Mouse (Mus musculus) monocyte, adult 2 months (primary cell): ENCODE measurements around the gene Fam180a.
"Not testable (repeated sequence)": the region's sequence is repeated elsewhere in the genome, so short reads cannot be mapped to it uniquely, and the experiment has no call there.

Experiments
- DNase-seq, 2 experiments: peaks; one replicate each; pipeline ENCODE4 v3.0.0; 2022; ENCODE audit warnings: low spot score in 2 of 2, low read depth in 1 of 2

Gene Fam180a

GRCm38 (mm10) chr6:35326111-35326515, at the start of gene Fam180a:
Fam180a (minus strand) TSS chr6:35326141.
- DNase-seq, result no peak

GRCm38 (mm10) chr6:35374052-35374451, 48.1 kb upstream of the Fam180a start:
- no peak for DNase-seq

- no peak for DNase-seq
Measured at GRCm38 (mm10) chr6:35370356-35370755, 44.4 kb upstream of the Fam180a start.

- DNase-seq, result not testable (repeated sequence)
Measured at GRCm38 (mm10) chr6:35369578-35370282, 43.8 kb upstream of the Fam180a start.

- no peak for DNase-seq
Measured at GRCm38 (mm10) chr6:35362596-35362995, 36.7 kb upstream of the Fam180a start.

GRCm38 (mm10) chr6:35355320-35355719, 29.4 kb upstream of the Fam180a start:
- no peak for DNase-seq

- no peak for DNase-seq
Measured at GRCm38 (mm10) chr6:35354622-35354998, 28.7 kb upstream of the Fam180a start.

DNA sequence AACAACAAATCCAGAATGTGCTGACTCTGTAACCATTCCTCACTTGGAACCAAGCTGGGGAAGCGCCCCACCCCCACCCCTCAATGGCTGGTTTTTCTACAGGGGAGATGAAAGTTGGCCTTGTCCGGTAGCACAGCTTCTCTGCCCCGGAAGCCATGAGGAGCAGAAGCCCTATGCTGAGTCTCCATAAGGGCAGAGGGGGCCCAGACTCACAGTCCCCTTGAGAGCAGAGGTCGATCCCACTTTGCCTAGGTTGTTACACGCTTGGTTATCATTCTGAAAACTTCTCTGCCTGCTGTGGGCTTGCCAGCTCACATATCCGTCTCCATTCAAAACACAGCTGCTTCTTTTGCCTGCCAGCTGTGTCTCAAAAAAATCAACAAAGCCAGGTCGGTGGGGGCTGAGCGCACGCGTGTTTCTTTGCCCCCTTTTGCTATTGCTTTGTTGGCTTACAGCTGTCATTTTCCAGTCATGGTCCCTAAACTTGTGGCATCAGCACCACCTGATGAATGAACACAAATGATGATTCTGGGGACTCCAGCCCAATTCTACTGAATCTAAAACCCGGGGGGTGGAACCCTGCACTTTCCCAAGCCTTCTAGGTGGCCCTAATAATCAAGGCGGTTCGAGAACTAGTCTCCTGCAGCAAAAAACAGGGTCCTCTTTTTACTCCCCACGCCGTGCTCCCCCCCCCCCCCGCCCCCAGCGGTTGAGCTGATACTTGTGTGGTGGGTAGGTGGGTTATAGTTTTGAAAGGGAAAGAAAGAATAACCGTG, 28.1 kb upstream of the Fam180a start:
- no peak for DNase-seq

- DNase-seq, result no peak
Measured at GRCm38 (mm10) chr6:35353416-35353815, 27.5 kb upstream of the Fam180a start.

DNA sequence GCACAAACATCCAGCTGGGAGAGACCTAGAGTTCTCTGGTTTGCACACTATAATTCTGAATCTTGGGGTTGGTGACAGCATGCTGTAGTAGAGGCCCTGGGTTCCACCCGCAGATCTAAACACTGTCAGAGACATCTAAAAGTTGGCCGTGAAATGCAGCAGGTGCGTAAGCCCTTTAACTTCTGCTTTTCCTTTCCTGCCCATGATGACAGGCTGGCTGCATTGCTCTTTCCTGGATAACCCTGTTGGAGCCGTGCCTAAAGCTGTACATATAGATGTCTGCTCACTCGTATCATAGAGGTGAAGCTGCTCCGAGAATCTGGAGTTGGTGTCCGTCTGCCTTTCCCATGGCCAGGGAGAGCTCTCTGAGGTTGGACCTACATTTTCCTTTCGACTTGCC, 26.9 kb upstream of the Fam180a start:
- DNase-seq, result no peak

DNA sequence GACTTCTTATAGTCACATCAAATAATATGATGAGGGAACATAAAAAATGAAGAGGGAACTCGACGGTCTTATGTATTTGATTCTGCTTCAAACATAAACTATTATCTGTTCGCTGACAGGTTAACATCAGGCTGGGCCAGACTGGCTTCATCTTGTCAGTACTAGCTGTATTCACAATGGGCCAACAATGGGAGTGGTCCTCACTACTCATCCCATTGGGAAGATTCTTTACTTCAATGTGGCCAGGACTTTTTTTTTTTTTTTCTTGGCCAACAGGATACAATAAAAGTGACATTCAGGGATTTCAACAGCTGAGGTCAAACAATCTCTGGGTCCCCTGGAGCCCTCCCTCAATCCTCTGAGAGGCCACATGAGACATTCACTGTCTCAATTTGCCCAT, 25.9 kb upstream of the Fam180a start:
- no peak for DNase-seq

GRCm38 (mm10) chr6:35349784-35350183, 23.8 kb upstream of the Fam180a start:
- DNase-seq, result no peak

GRCm38 (mm10) chr6:35338640-35339039, 12.7 kb upstream of the Fam180a start:
- no peak for DNase-seq

- no peak for DNase-seq
Measured at GRCm38 (mm10) chr6:35337836-35338235, 11.9 kb upstream of the Fam180a start.

- no peak for DNase-seq
Measured at GRCm38 (mm10) chr6:35335452-35335851, 9.5 kb upstream of the Fam180a start.

DNA sequence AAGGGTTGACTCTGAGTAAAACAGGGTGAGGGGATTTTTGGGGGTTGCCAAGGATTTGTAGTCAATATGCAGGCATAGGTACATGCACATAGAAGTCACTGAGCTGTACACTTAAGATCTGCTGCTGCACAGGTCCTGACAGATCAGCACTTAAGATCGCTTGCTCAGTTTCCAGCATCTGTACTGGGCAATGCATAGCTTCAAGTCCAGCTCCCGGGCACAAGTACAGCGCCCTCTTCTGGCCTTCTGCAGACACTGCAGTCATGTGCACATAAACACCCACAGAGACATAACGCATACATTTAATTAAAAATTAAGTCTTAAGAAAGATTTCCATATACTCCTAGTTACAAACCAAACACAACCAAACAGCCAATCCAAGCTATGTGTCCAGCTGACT, 8.3 kb upstream of the Fam180a start:
- DNase-seq, result no peak

DNA sequence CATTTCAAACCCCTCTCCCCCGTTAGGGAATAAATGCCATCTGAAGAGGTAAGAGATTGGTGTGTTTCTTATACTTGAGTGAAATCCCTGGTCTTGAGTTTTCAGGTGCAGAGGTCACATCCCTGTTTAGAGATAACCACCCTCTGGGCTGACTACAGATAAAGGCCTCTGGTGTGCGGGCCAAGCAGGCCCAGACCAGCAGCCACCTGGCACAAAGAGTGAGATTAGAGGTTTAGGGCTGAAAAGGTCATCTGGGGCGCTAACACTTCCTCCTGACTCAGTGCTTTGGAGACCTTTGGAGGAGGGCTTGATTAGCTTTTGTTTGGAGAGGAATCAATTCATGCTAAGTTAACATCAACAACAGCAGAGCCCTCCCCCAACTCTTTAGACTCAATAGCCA, 7.7 kb upstream of the Fam180a start:
- no peak for DNase-seq

- DNase-seq, result no peak
Measured at GRCm38 (mm10) chr6:35330834-35331233, 4.9 kb upstream of the Fam180a start.

DNA sequence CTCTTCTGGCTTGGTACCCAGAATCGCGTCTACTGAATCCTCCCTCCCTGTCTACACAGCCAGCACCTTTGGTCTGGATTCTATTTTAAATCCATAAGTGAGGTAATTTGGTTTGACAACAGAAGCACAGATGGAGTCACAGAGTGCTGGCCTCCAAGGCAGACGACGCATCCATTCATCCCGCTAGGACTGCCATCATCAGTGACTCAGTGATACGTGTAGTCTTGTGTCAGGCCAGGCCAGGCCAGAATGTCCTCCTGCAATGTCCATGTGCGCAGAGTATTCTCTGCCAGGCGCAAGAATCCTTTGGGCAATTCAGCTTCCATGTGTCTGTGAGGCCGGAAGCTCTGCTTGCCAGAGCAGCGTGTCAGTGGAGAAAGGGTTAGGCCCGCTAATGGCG, 4.0 kb upstream of the Fam180a start:
- DNase-seq, result no peak

- DNase-seq, result no peak
Measured at GRCm38 (mm10) chr6:35324306-35324705, 1.6 kb downstream of the Fam180a start.

DNA sequence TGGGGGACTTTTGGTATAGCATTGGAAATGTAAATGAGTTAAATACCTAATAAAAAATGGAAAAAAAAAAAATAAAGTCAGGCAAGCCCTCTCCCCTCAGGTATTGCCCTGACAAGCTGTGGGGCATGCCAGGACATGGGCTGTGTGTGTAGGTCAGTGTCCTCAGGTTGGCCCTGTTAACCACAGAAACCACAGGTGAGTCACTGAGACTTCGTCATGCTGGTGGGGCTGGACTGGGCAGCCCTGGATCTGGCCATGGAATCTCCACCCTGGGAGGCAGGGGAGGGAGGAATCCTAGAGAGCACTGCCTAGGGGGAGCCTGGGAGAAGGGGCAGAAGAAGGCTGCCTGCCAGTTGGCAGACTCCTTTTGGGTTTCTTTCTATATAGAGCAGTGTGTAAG, 2.9 kb downstream of the Fam180a start:
- DNase-seq, result no peak

DNA sequence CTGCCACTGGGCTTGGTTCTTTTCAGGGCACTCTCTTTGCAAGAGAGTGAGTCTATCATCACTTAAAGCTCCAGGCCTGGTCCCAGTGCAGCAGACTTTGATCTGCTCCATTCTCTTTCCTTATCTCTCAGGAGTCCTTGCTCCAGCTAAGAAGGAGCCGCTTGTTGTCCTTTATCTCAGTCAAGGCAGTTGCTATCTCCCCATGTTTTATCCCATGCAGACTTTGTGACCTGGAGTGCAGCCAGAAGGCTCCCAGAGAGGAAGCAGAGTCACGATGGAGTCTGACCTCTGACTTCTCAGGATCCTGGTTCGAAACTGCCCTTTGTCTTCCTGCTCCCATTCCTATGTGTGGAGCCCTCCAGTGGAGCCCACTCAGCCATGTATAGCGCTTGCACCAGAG, 4.8 kb downstream of the Fam180a start:
- DNase-seq, result no peak

DNA sequence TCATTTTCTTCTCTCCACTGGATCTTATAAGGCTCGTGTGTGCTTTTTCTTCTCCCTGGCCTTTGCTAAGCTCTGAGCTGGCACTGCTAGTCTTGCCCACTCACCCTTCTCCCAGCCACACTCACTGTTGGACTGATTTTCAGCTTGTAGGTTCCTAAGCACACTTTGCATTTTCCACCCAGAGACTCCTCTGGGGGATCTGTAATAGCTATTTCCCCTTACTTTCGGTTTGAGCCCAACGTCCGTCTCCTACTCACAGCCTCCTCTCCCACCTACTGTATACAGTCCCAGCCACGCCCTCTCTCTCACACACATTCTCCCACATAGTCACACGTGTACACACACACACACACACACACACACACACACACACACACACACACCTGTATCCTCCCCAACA, 6.1 kb downstream of the Fam180a start:
- no peak for DNase-seq
